Mouse (Mus musculus) megakaryocyte, embryonic 14.5 days (primary cell): ENCODE measurements around the gene Exoc3l2.

Source experiments
- FLI1 ChIP-seq: IDR thresholded peaks from 2 replicates; pipeline ENCODE4 v1.6.1; 2012; ENCODE audit warnings: low read length, inconsistent platforms, mixed read lengths
- GATA1 ChIP-seq: IDR thresholded peaks from 3 replicates; pipeline ENCODE4 v1.6.1; 2012; ENCODE audit warnings: mixed read lengths, low read length, inconsistent platforms, borderline replicate concordance

- TF ChIP-seq GATA1 (no peak), FLI1 (no peak)
Observed at GRCm38 (mm10) chr7:19486549-19486948, 23.4 kb downstream of the Exoc3l2 start.
